Mouse (Mus musculus): ENCODE data around the gene Fam178b.

DNA sequence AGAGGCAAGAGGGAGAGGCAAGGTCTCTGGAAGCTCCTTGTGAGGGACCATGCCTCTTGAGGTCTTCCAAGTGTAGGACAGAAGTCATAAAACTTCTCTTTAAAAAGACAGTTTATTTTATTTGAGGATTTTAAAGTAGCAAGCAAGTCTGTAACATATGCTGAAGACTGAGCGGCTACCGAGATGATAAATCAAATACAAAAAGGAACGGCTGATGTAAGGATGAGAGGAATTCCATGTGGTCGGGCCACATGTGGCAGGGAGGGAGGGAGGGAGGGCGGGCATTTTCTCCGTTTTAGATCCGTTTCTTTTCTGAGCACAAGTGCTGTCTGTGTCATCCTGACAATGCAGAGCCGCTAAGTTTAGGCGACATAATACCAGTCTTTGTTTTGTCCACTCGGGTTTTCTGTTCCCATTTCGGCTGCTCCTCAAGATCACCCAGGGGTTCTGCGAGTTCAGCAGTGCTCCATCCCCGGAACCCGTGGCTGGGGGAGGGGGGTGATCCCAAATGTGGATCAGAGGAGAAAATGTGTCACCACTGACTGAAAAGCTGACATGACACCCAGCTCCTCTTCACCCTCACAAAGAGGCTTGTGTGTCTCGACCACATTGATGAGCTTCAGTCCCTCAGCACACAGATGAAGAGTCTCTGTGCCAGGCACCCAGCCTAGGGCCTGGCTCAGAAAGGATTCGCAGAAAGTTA lies 10.2 kb downstream of the Fam178b start:
- TF ChIP-seq CTCF (IDR thresholded peaks at IDR 0.05; ENCODE audit: insufficient read depth, low read depth, low read length) (no peak), POLR2A (IDR thresholded peaks at IDR 0.05; ENCODE audit: insufficient read depth, low read depth, low read length) (no peak)
